Mouse (Mus musculus): ENCODE results near the gene Nabp1.

- no peak for TF ChIP-seq CTCF (IDR thresholded peaks at IDR 0.05; ENCODE audit: low read depth, low read length)
- no peak for TF ChIP-seq POLR2A (IDR thresholded peaks at IDR 0.05; ENCODE audit: extremely low read depth, insufficient read depth, low read length)
Measured at GRCm38 (mm10) chr1:51463038-51463437, 15.2 kb downstream of the Nabp1 start.
